Mouse (Mus musculus) MEL (cell line): ENCODE measurements around the gene Kcnn3. TPM values are rescaled to one million over a fixed set of nuclear protein-coding genes. Genes with fewer than 3 reads are reported as not detected.

Source experiments
- DNase-seq: peaks from one replicate; pipeline ENCODE4 v3.0.0; 2011; ENCODE audit warnings: low read depth, low spot score
- H3K27ac ChIP-seq: 2 replicates; pipeline ENCODE4 v1.5.1; 2012; ENCODE audit warnings: low read depth, mild to moderate bottlenecking, control low read depth, low read length, moderate library complexity; ENCODE audit not compliant: control insufficient read depth
- H3K27me3 ChIP-seq, 2 experiments: fragments of 150-350 bp in 1 of 2; sonication (generic) in 1 of 2; 2 replicates each; pipeline ENCODE4 v1.6.1; 2012; ENCODE audit warnings: low read length in 2 of 2, mild to moderate bottlenecking in 2 of 2, improper control_type of control experiment in 1 of 2, moderate library complexity in 1 of 2; ENCODE audit not compliant: insufficient read depth in 2 of 2, control insufficient read depth in 1 of 2
- H3K36me3 ChIP-seq, 2 experiments: 2 replicates each; pipeline ENCODE4 v1.6.1; 2012 to 2014; ENCODE audit warnings: low read length in 2 of 2, improper control_type of control experiment in 1 of 2, inconsistent platforms in 1 of 2, mild to moderate bottlenecking in 1 of 2; ENCODE audit not compliant: insufficient read depth in 2 of 2, control insufficient read depth in 1 of 2
- H3K4me1 ChIP-seq, 2 experiments: fragments of 150-350 bp in 1 of 2; sonication (generic) in 1 of 2; 2 replicates each; pipeline ENCODE4 v1.6.1; 2012; ENCODE audit warnings: low read length in 2 of 2, improper control_type of control experiment in 1 of 2, mild to moderate bottlenecking in 1 of 2; ENCODE audit not compliant: insufficient read depth in 2 of 2, control insufficient read depth in 1 of 2
- H3K4me3 ChIP-seq, 2 experiments: fragments of 150-350 bp in 1 of 2; sonication (generic) in 1 of 2; 2 replicates each; pipeline ENCODE4 v1.5.1; 2012; ENCODE audit warnings: low read depth in 2 of 2, low read length in 2 of 2, mild to moderate bottlenecking in 2 of 2, moderate library complexity in 2 of 2, control low read depth in 1 of 2, improper control_type of control experiment in 1 of 2; ENCODE audit not compliant: control insufficient read depth in 1 of 2, insufficient read depth in 1 of 2
- H3K79me2 ChIP-seq: 2 replicates; pipeline ENCODE4 v1.6.1; 2012; ENCODE audit warnings: mild to moderate bottlenecking, low read length, moderate library complexity; ENCODE audit not compliant: control insufficient read depth, poor library complexity, insufficient read depth
- H3K9ac ChIP-seq: 2 replicates; pipeline ENCODE4 v1.6.1; 2012; ENCODE audit warnings: low read depth, mild to moderate bottlenecking, control low read depth, low read length, moderate library complexity; ENCODE audit not compliant: control insufficient read depth, poor library complexity, severe bottlenecking
- H3K9me3 ChIP-seq: fragments of 150-350 bp; sonication (generic); replicated peaks from 2 replicates; pipeline ENCODE4 v1.6.1; 2012; ENCODE audit warnings: mild to moderate bottlenecking, low read length, improper control_type of control experiment, moderate library complexity; ENCODE audit not compliant: insufficient read depth
- BHLHE40 ChIP-seq: IDR thresholded peaks from 2 replicates; pipeline ENCODE4 v1.6.1; 2012; ENCODE audit warnings: low read depth, mild to moderate bottlenecking, inconsistent platforms, low read length, improper control_type of control experiment, borderline replicate concordance
- CHD1 ChIP-seq: IDR thresholded peaks from 2 replicates; pipeline ENCODE4 v1.6.1; 2012; ENCODE audit warnings: low read depth, mild to moderate bottlenecking, inconsistent platforms, low read length, improper control_type of control experiment
- CTCF ChIP-seq, 3 experiments: IDR thresholded peaks in 2 of 3; conservative IDR thresholded peaks in 1 of 3; 2 replicates each; pipeline ENCODE4 v1.5.1; 2011 to 2012; ENCODE audit warnings: low read length in 3 of 3, low read depth in 2 of 3, mild to moderate bottlenecking in 2 of 3, improper control_type of control experiment in 1 of 3, inconsistent platforms in 1 of 3, mixed read lengths in 1 of 3, moderate library complexity in 1 of 3; ENCODE audit not compliant: control insufficient read depth in 1 of 3, insufficient read depth in 1 of 3, poor library complexity in 1 of 3, severe bottlenecking in 1 of 3
- E2F4 ChIP-seq: IDR thresholded peaks from 2 replicates; pipeline ENCODE4 v1.6.1; 2011; ENCODE audit warnings: low read depth, low read length, improper control_type of control experiment, borderline replicate concordance
- ELF1 ChIP-seq: IDR thresholded peaks from 2 replicates; pipeline ENCODE4 v1.6.1; 2014; ENCODE audit warnings: low read depth, mild to moderate bottlenecking, inconsistent platforms, low read length, improper control_type of control experiment, moderate library complexity
- ETS1 ChIP-seq: IDR thresholded peaks from 2 replicates; pipeline ENCODE4 v1.6.1; 2012; ENCODE audit warnings: low read depth, mild to moderate bottlenecking, inconsistent platforms, low read length, improper control_type of control experiment, moderate library complexity
- JUND ChIP-seq: IDR thresholded peaks from 2 replicates; pipeline ENCODE4 v1.6.1; 2011; ENCODE audit warnings: low read depth, mild to moderate bottlenecking, improper control_type of control experiment, low read length
- KAT2A ChIP-seq: conservative IDR thresholded peaks from 2 replicates; pipeline ENCODE4 v1.6.1; 2012; ENCODE audit warnings: low read depth, low read length, improper control_type of control experiment, inconsistent platforms
- MAFK ChIP-seq: IDR thresholded peaks from 2 replicates; pipeline ENCODE4 v1.6.1; 2011; ENCODE audit warnings: low read depth, mild to moderate bottlenecking, low read length, improper control_type of control experiment, borderline replicate concordance
- MEF2A ChIP-seq: IDR thresholded peaks from 2 replicates; pipeline ENCODE4 v1.6.1; 2014; ENCODE audit warnings: low read depth, mild to moderate bottlenecking, inconsistent platforms, low read length, improper control_type of control experiment; ENCODE audit not compliant: poor library complexity, insufficient replicate concordance, severe bottlenecking; ENCODE audit errors: extremely low read depth
- MXI1 ChIP-seq: IDR thresholded peaks from 2 replicates; pipeline ENCODE4 v1.6.1; 2011; ENCODE audit warnings: mild to moderate bottlenecking, low read depth, low read length, improper control_type of control experiment
- NRF1 ChIP-seq: IDR thresholded peaks from 2 replicates; pipeline ENCODE4 v1.6.1; 2014; ENCODE audit warnings: low read depth, mild to moderate bottlenecking, inconsistent platforms, low read length, improper control_type of control experiment, moderate library complexity; ENCODE audit not compliant: poor library complexity, insufficient read depth, severe bottlenecking
- POLR2AphosphoS5 ChIP-seq: IDR thresholded peaks from 2 replicates; pipeline ENCODE4 v1.6.1; 2012; ENCODE audit warnings: low read depth, borderline replicate concordance, mild to moderate bottlenecking, inconsistent platforms, low read length, moderate library complexity, mixed read lengths
- RAD21 ChIP-seq: IDR thresholded peaks from 2 replicates; pipeline ENCODE4 v1.6.1; 2011; ENCODE audit warnings: mild to moderate bottlenecking, low read depth, low read length, improper control_type of control experiment
- RCOR1 ChIP-seq: IDR thresholded peaks from 2 replicates; pipeline ENCODE4 v1.6.1; 2012; ENCODE audit warnings: low read depth, mild to moderate bottlenecking, inconsistent platforms, low read length, improper control_type of control experiment
- SIN3A ChIP-seq: IDR thresholded peaks from 2 replicates; pipeline ENCODE4 v1.6.1; 2012; ENCODE audit warnings: low read length, improper control_type of control experiment, inconsistent platforms
- TAL1 ChIP-seq: IDR thresholded peaks from 2 replicates; pipeline ENCODE4 v1.6.1; 2012; ENCODE audit warnings: mild to moderate bottlenecking, inconsistent platforms, low read length, moderate library complexity, mixed read lengths
- TCF12 ChIP-seq: IDR thresholded peaks from 2 replicates; pipeline ENCODE4 v1.6.1; 2014; ENCODE audit warnings: low read depth, mild to moderate bottlenecking, inconsistent platforms, low read length, improper control_type of control experiment, moderate library complexity
- UBTF ChIP-seq: IDR thresholded peaks from 2 replicates; pipeline ENCODE4 v1.6.1; 2012; ENCODE audit warnings: low read depth, mild to moderate bottlenecking, inconsistent platforms, low read length, improper control_type of control experiment, moderate library complexity, borderline replicate concordance; ENCODE audit not compliant: insufficient read depth
- USF2 ChIP-seq, 2 experiments: IDR thresholded peaks; 2 replicates each; pipeline ENCODE4 v1.6.1; 2011 to 2012; ENCODE audit warnings: improper control_type of control experiment in 2 of 2, low read length in 2 of 2, borderline replicate concordance in 1 of 2, inconsistent platforms in 1 of 2, low read depth in 1 of 2, mild to moderate bottlenecking in 1 of 2; ENCODE audit not compliant: insufficient read depth in 1 of 2
- ZMIZ1 ChIP-seq: IDR thresholded peaks from 2 replicates; pipeline ENCODE4 v1.6.1; 2012; ENCODE audit warnings: low read depth, mild to moderate bottlenecking, inconsistent platforms, low read length, improper control_type of control experiment, moderate library complexity
- ZNF384 ChIP-seq: IDR thresholded peaks from 2 replicates; pipeline ENCODE4 v1.6.1; 2012; ENCODE audit warnings: low read depth, mild to moderate bottlenecking, inconsistent platforms, low read length, improper control_type of control experiment
- polyA plus RNA-seq, 2 experiments: library from polyadenylated mRNA; stranded (reverse) in 1 of 2; unstranded in 1 of 2; fragments of >175 nt in 1 of 2; fragments of >200 nt in 1 of 2; gene quantifications; 2 replicates each; pipeline versions ENCODE4 v1.2.1 to v1.2.4; 2012; ENCODE audit warnings: low replicate concordance in 2 of 2, low read depth in 1 of 2; ENCODE audit not compliant: insufficient read length in 2 of 2, insufficient read depth in 1 of 2, missing spikeins in 1 of 2
- total RNA-seq: library from RNA; depleted of rRNA; stranded (reverse); fragments of 300-350 nt; gene quantifications from 2 replicates; pipeline ENCODE4 v1.2.3, GENCODE M21; 2012

Gene Kcnn3
- total and polyA plus RNA-seq, 3 experiments, result 0.04 TPM; not detected in 2

GRCm38 (mm10) chr3:89624001-89624400 lies 104.0 kb downstream of the Kcnn3 start:
- no peaks in the 10 kb centered on the region for H3K4me1 ChIP-seq
- peaks cover 22 to 29% of the 10 kb centered on the region in 2 experiments for H3K27me3 ChIP-seq
- TF ChIP-seq NRF1, result no peak
- no peak for TF ChIP-seq ELF1
- TF ChIP-seq MAFK, result no peak
- TF ChIP-seq TAL1, result no peak
- no peak for TF ChIP-seq POLR2AphosphoS5
- no peak for TF ChIP-seq BHLHE40
- no peak for TF ChIP-seq ZMIZ1
- no peak for TF ChIP-seq E2F4
- no peak for TF ChIP-seq CHD1
- TF ChIP-seq KAT2A, result no peak
- no peak for TF ChIP-seq UBTF
- no peak for TF ChIP-seq CTCF (IDR thresholded peaks at IDR 0.05 in 2 of 3, conservative IDR thresholded peaks at IDR 0.05 in 1 of 3; ENCODE audit: control insufficient read depth in 1 of 3, insufficient read depth in 1 of 3, low read depth in 2 of 3, low read length in 3 of 3, poor library complexity in 1 of 3, severe bottlenecking in 1 of 3)
- TF ChIP-seq MEF2A, result no peak
- TF ChIP-seq TCF12, result no peak
- no peak for TF ChIP-seq RAD21
- TF ChIP-seq JUND, result no peak
- TF ChIP-seq RCOR1, result no peak

GRCm38 (mm10) chr3:89624814-89625445 lies 105.0 kb downstream of the Kcnn3 start:
- Histone ChIP-seq H3K9me3 (no peaks in the 10 kb centered on the region), H3K27me3 (peaks cover 18 to 29% of the 10 kb centered on the region in 2 experiments), H3K9ac (no peak overlapping the region), H3K4me3 (no peak overlapping the region), H3K36me3 (no peaks in the 10 kb centered on the region), H3K27ac (no peak overlapping the region), H3K4me1 (no peaks in the 10 kb centered on the region), H3K79me2 (no peaks in the 10 kb centered on the region)
- TF ChIP-seq ZNF384 (no peak), MXI1 (no peak), USF2 (IDR thresholded peaks at IDR 0.05; ENCODE audit: borderline replicate concordance in 1 of 2, insufficient read depth in 1 of 2, low read depth in 1 of 2, low read length in 2 of 2) (no peak), POLR2AphosphoS5 (no peak), SIN3A (no peak), ETS1 (no peak), KAT2A (no peak)
- DNase-seq, result no peak

More at GRCm38 (mm10) chr3:89624001-89624400, 104.0 kb downstream of the Kcnn3 start:
- no peak for DNase-seq
- Histone ChIP-seq H3K79me2 (no peaks in the 10 kb centered on the region), H3K4me3 (no peak overlapping the region), H3K36me3 (no peaks in the 10 kb centered on the region), H3K9me3 (no peaks in the 10 kb centered on the region), H3K27ac (no peak overlapping the region), H3K9ac (no peak overlapping the region)
